Mouse (Mus musculus): ENCODE data around the gene Ncoa3. TPM values are rescaled to one million over a fixed set of nuclear protein-coding genes. Genes with fewer than 3 reads are reported as not detected.

The Ncoa3 gene
- polyA plus RNA-seq, 1 experiment from 2014 or later: 18.5 TPM

DNA sequence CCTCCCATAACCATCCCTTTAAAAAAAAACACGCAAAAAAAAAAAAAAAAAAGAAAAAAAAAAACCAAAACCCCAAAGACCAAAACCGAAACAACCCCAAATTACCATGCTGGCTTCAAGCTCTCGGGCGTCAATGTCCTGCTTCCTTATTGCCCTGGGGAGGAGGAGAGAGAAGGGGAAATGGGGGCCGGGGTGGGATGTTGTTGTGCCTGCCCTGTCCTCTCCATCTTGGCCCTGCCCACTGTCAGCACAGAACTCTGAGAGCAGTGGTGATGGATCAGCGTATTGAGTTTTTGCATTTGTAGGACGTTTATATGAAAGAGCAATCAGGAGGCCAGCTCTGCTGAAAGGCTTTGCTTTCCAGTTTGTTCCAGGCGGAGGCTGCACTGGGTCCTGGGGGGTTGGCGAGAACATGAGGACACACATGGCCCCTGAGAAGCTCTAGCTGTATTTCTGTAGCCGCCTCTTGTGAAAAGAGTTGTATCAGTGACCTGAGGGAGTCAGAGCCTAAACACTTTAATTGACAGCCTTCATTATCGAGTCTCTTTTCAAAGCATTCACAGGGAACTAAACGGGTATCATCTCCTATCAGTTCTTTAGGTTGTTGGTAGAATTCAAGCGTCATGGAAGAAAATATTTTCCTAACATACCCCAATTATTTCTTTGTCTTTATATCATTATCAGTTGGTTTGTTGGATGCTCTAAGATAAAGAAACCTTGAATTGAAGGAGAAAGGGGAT, 38.0 kb downstream of the Ncoa3 start:
- Histone ChIP-seq H3K27ac (ENCODE audit: low read depth, low read length) (peak overlapping the region; percentile 76), H3K27me3 (ENCODE audit: control insufficient read depth, insufficient read depth, low read length) (no peaks in the 10 kb centered on the region), H3K9ac (replicated peaks; ENCODE audit: low read depth, low read length) (peak overlapping the region; percentile 17; the same call in 1 of the 2 replicates), H3K4me3 (ENCODE audit: low read depth, low read length) (no peak overlapping the region), H3K4me1 (ENCODE audit: control insufficient read depth, insufficient read depth, low read length) (peaks cover 18% of the 10 kb centered on the region), H3K9me3 (ENCODE audit: control insufficient read depth, low read length) (no peaks in the 10 kb centered on the region), H3K36me3 (ENCODE audit: control insufficient read depth, insufficient read depth, low read length) (no peaks in the 10 kb centered on the region), H3K4me2 (ENCODE audit: low read depth, low read length) (peak overlapping the region; percentile 35)
- ATAC-seq (ENCODE audit: low read depth): no peak
- WGBS: 7% methylated on average over 13 of the region's 13 CpGs

DNA sequence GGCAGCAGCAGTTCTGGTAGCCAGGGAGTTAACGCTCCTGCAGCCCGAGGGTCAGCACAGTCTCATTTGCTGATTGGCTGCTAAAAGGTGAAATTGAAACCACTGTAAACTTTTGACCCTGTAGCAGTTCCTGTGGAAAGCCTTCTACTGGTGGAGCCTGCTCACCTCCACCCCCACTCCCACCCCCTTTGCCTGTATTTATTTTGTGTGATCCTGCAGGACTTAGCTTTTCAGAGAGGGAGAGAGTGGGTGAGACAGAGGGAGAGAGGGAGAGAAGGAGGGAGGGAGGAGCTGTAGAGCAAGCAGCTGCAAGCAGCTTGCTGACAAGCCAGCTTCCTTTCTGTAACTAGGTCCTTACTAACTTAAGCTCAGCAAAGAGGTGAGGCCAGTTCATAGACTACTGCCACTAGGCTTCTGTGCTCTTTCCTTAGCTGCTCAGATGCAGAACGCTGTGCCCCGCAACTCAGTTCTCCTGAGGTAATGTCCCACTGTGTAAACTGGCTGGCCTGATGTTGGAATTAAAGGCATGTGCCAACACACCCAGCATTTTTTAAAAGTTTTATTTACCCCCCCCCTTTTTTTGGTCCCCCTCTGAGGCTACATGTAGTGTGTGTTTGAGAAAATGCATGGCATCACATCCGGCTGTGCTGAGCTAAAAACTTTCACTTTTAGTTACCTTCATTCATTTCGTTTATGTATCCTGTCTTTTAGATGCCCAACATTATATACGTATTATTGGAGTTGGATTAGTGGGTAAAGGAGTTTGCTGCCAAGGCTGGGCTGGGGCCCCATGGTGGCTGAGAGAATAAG, 38.9 kb downstream of the Ncoa3 start:
- no peaks in the 10 kb centered on the region for H3K9me3 ChIP-seq (ENCODE audit: control insufficient read depth, low read length)
- no peaks in the 10 kb centered on the region for H3K27me3 ChIP-seq (ENCODE audit: control insufficient read depth, insufficient read depth, low read length)
- H3K27ac ChIP-seq (ENCODE audit: low read depth, low read length): peak overlapping the region; percentile 76
- H3K4me2 ChIP-seq (ENCODE audit: low read depth, low read length): peak overlapping the region; percentile 35
- H3K36me3 ChIP-seq (ENCODE audit: control insufficient read depth, insufficient read depth, low read length): no peaks in the 10 kb centered on the region
- H3K4me3 ChIP-seq (ENCODE audit: low read depth, low read length): no peak overlapping the region
- ATAC-seq (ENCODE audit: low read depth): peak; percentile 74
- 27% methylated on average over 7 of the region's 7 CpGs for WGBS
- H3K4me1 ChIP-seq (ENCODE audit: control insufficient read depth, insufficient read depth, low read length): peaks cover 18% of the 10 kb centered on the region
- H3K9ac ChIP-seq (replicated peaks; ENCODE audit: low read depth, low read length): peak overlapping the region; percentile 17; the same call in 1 of the 2 replicates

DNA sequence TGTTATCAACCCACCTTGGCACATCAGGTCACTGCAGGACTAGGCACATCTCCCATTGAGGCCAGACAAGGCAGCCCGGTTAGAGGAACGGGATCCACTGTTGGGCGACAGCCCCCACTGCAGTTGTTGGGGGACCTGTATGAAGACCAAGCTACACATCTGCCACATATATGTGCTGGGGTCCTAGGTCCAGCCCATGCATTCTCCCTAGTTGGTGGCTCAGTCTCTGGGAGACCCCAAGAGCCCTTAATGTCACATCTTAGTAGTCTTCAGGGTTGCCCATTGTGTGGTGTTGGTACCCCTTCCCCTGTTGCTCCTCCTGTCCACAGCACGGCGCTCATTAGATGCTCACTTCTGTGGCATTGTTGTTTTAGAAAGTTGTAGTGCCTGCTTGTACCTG, 40.2 kb downstream of the Ncoa3 start:
- H3K9me3 ChIP-seq (ENCODE audit: control insufficient read depth, low read length): no peaks in the 10 kb centered on the region
- no peak for ATAC-seq (ENCODE audit: low read depth)
- H3K4me1 ChIP-seq (ENCODE audit: control insufficient read depth, insufficient read depth, low read length): peaks cover 18% of the 10 kb centered on the region
- H3K36me3 ChIP-seq (ENCODE audit: control insufficient read depth, insufficient read depth, low read length): no peaks in the 10 kb centered on the region
- no peak overlapping the region for H3K27ac ChIP-seq (ENCODE audit: low read depth, low read length)
- H3K9ac ChIP-seq (replicated peaks; ENCODE audit: low read depth, low read length): no peak overlapping the region
- no peak overlapping the region for H3K4me3 ChIP-seq (ENCODE audit: low read depth, low read length)
- H3K4me2 ChIP-seq (ENCODE audit: low read depth, low read length): no peak overlapping the region
- 90% methylated on average over 5 of the region's 5 CpGs for WGBS
- H3K27me3 ChIP-seq (ENCODE audit: control insufficient read depth, insufficient read depth, low read length): no peaks in the 10 kb centered on the region

DNA sequence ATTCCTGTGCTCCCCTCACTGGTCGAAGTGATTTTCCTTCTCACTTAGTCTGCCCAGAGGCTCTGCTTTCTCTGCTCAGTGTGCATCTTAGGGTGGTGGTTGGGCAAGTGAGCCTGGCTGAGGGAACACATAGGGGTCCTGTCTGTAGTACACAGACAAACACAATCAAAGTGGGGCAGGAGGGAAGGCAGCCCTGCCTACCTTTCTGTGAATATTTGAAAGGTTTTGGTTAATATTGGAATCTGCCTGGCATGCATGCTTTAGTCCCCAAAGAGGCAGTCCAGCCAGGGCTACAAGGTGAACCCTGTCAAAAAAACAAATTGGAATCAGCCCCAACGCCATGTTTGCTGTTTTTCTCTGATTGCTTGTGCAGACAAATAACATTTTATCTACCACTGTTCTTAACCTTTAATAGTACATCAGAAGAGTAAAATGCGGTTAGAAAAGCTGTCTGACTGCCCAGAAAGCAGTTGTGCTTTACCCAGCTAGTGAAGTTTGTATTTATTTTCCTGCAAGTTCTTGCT, 42.6 kb downstream of the Ncoa3 start:
- Histone ChIP-seq H3K36me3 (ENCODE audit: control insufficient read depth, insufficient read depth, low read length) (no peaks in the 10 kb centered on the region), H3K4me1 (ENCODE audit: control insufficient read depth, insufficient read depth, low read length) (peaks cover 18% of the 10 kb centered on the region), H3K9ac (replicated peaks; ENCODE audit: low read depth, low read length) (no peak overlapping the region), H3K9me3 (ENCODE audit: control insufficient read depth, low read length) (no peaks in the 10 kb centered on the region), H3K4me3 (ENCODE audit: low read depth, low read length) (no peak overlapping the region), H3K4me2 (ENCODE audit: low read depth, low read length) (no peak overlapping the region), H3K27ac (ENCODE audit: low read depth, low read length) (no peak overlapping the region), H3K27me3 (ENCODE audit: control insufficient read depth, insufficient read depth, low read length) (no peaks in the 10 kb centered on the region)
- WGBS: 83% methylated on average over 3 of the region's 3 CpGs
- no peak for ATAC-seq (ENCODE audit: low read depth)

DNA sequence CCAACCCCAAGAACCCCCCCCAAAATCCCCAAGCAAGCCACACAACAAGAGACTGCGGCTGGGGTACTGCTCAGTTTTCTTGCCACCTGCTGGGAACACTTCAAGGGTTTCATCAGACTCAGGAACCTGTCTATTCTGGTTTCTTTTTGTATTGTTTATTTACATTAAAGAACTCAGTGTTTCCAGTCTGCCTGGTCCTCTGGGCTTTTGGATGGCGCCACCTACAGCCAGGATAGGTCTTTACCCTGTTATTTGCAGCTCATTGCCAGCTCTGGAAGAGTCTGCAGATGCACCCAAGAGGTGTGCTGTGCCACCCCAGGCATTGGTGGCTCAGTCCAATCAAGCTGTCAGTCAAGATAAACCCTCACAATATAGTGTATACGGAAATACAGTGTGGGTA, 43.3 kb downstream of the Ncoa3 start:
- no peaks in the 10 kb centered on the region for H3K9me3 ChIP-seq (ENCODE audit: control insufficient read depth, low read length)
- H3K4me2 ChIP-seq (ENCODE audit: low read depth, low read length): no peak overlapping the region
- no peak overlapping the region for H3K27ac ChIP-seq (ENCODE audit: low read depth, low read length)
- no peaks in the 10 kb centered on the region for H3K27me3 ChIP-seq (ENCODE audit: control insufficient read depth, insufficient read depth, low read length)
- no peak for ATAC-seq (ENCODE audit: low read depth)
- H3K36me3 ChIP-seq (ENCODE audit: control insufficient read depth, insufficient read depth, low read length): no peaks in the 10 kb centered on the region
- no peak overlapping the region for H3K4me3 ChIP-seq (ENCODE audit: low read depth, low read length)
- no peak overlapping the region for H3K9ac ChIP-seq (replicated peaks; ENCODE audit: low read depth, low read length)
- WGBS: 51% methylated on average over 3 of the region's 3 CpGs
- peaks cover 12% of the 10 kb centered on the region for H3K4me1 ChIP-seq (ENCODE audit: control insufficient read depth, insufficient read depth, low read length)

DNA sequence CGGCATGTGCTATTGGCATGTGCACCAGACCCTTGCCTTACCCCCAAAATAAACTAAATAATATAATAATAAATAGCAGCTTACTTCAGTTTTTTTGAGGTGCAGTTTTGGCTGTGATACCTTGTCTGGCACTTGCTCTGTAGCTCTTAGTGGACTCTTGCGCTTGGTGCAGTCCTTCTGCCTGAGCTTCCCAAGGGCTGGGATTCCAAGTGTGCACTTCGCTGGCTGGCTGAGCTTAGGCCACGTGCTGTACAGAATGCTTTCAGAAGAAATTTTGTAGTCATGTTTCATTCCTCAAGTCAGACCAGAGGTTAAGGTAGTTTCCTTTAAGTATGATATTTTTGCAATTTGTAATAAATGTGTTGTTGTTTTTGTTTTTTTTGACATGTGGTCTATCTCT, 47.2 kb downstream of the Ncoa3 start:
- H3K4me1 ChIP-seq (ENCODE audit: control insufficient read depth, insufficient read depth, low read length): no peaks in the 10 kb centered on the region
- 89% methylated on average over 4 of the region's 4 CpGs for WGBS
- H3K36me3 ChIP-seq (ENCODE audit: control insufficient read depth, insufficient read depth, low read length): no peaks in the 10 kb centered on the region
- H3K27ac ChIP-seq (ENCODE audit: low read depth, low read length): no peak overlapping the region
- no peak overlapping the region for H3K4me2 ChIP-seq (ENCODE audit: low read depth, low read length)
- ATAC-seq (ENCODE audit: low read depth): no peak
- H3K27me3 ChIP-seq (ENCODE audit: control insufficient read depth, insufficient read depth, low read length): no peaks in the 10 kb centered on the region
- no peak overlapping the region for H3K4me3 ChIP-seq (ENCODE audit: low read depth, low read length)
- H3K9me3 ChIP-seq (ENCODE audit: control insufficient read depth, low read length): no peaks in the 10 kb centered on the region
- no peak overlapping the region for H3K9ac ChIP-seq (replicated peaks; ENCODE audit: low read depth, low read length)

DNA sequence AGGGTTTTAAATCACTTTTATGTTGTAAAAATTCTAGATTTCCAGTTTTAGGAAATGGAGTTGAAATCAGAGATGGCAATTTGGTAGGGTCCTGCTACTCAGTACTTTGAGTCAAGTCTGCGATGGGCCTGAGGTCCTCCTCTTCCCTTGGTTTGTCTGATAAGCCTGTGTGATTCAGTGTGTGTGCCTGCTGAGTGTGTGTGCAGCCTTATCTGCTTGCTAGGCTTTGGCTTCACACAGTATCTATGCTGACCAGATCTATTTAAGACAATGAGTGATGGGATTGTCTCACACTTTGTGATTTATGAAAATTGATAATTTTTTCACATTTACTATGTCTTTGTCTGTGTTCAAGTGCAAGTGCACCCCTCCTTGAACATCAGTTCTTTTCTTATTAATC, 50.1 kb downstream of the Ncoa3 start:
- H3K9me3 ChIP-seq (ENCODE audit: control insufficient read depth, low read length): no peaks in the 10 kb centered on the region
- no peak for ATAC-seq (ENCODE audit: low read depth)
- no peak overlapping the region for H3K4me3 ChIP-seq (ENCODE audit: low read depth, low read length)
- no peak overlapping the region for H3K9ac ChIP-seq (replicated peaks; ENCODE audit: low read depth, low read length)
- H3K4me1 ChIP-seq (ENCODE audit: control insufficient read depth, insufficient read depth, low read length): no peaks in the 10 kb centered on the region
- WGBS: 89% methylated on average over 1 of the region's 1 CpGs
- peaks cover 1% of the 10 kb centered on the region; the same call in 1 of the 2 replicates for H3K36me3 ChIP-seq (ENCODE audit: control insufficient read depth, insufficient read depth, low read length)
- no peak overlapping the region for H3K4me2 ChIP-seq (ENCODE audit: low read depth, low read length)
- H3K27ac ChIP-seq (ENCODE audit: low read depth, low read length): no peak overlapping the region
- no peaks in the 10 kb centered on the region for H3K27me3 ChIP-seq (ENCODE audit: control insufficient read depth, insufficient read depth, low read length)

DNA sequence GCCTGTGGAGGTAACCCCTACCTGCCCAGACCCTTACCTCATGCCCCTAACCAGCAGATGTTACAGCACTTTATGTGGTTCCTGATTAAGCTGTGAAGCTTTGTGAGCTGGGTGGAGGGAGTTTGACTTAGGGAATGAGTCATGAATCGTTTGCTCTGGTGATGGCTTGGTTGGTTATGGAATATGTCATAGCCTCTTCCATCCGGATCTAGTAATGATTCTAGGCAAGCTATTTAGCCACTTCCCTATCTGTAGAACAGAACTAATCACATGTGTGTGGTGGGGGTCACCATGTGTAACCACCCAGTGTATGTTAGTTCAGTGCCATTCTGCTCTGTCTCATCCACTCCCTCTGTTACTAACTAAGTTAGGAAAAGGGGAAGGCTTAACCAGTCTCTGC, 52.6 kb downstream of the Ncoa3 start:
- H3K27ac ChIP-seq (ENCODE audit: low read depth, low read length): no peak overlapping the region
- no peak overlapping the region for H3K9ac ChIP-seq (replicated peaks; ENCODE audit: low read depth, low read length)
- H3K36me3 ChIP-seq (ENCODE audit: control insufficient read depth, insufficient read depth, low read length): peaks cover 4% of the 10 kb centered on the region; the same call in 1 of the 2 replicates
- ATAC-seq (ENCODE audit: low read depth): no peak
- no peaks in the 10 kb centered on the region for H3K27me3 ChIP-seq (ENCODE audit: control insufficient read depth, insufficient read depth, low read length)
- H3K4me1 ChIP-seq (ENCODE audit: control insufficient read depth, insufficient read depth, low read length): no peaks in the 10 kb centered on the region
- WGBS: 90% methylated on average over 2 of the region's 2 CpGs
- H3K4me2 ChIP-seq (ENCODE audit: low read depth, low read length): no peak overlapping the region
- H3K9me3 ChIP-seq (ENCODE audit: control insufficient read depth, low read length): no peaks in the 10 kb centered on the region
- H3K4me3 ChIP-seq (ENCODE audit: low read depth, low read length): no peak overlapping the region
